Mouse (Mus musculus) layer of hippocampus, adult 11-12 months (tissue): ENCODE measurements around the gene Usp39.
A peak's percentile ranks its signal among the peaks of the same experiment; 100 is the strongest.

Experiments
- DNase-seq: peaks from one replicate; pipeline ENCODE4 v3.0.0; 2022; ENCODE audit warnings: low spot score

Gene Usp39

DNA sequence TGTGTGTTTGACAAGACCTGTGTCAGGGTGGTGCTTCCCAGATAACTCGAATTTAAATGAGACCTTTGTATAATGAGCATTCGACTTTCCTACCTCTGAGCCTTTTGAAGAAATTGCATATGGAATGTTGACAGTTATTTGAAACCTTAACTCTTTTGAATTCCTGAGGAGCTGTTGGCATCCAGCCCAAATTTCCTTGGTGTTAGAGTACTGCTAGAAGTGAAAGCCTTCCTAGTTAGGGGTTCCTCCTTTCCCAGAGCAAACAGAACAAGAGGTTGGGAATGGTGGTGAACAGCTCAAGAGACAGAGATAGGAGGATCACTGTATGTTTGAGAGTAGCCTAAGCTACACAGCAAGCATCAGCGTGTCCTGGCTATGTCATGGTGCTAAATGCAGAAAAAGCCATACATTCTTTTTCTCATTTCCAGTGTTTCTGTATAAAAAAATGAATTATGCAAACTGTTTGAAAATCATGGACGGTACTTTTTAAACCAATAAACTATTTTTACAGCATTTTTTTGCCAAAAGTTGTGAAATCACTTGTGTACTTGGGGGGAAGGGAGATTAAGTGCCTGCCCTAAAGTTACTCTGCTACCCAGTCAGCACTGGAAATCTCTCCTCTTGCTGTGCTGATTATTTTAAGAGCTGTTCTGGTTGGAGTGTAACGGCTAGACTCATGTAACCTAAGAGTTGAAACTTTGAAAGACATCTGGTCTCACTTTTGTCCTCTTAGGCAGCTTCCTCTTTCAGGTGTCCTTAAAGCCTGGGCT lies 7.8 kb upstream of the Usp39 start:
- DNase-seq, result no peak

DNA sequence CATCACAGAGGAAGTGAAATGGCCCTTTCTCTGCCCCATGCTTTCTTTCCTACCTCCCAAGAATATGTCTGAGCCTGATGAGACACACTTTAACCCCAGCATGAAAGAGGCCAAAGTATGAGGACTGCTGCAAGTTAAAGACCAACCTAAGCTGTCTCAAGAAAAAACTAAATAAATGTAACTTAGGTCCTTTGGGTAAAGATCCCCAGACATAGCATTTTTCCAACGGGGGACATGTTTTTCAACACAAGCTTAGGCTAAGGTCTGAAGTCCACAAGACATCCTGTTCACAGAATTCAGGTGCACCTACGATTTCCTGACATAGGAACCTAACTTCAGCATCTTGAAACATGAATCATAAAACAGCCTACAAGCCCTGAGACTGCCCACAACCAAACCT lies 5.2 kb upstream of the Usp39 start:
- no peak for DNase-seq

DNA sequence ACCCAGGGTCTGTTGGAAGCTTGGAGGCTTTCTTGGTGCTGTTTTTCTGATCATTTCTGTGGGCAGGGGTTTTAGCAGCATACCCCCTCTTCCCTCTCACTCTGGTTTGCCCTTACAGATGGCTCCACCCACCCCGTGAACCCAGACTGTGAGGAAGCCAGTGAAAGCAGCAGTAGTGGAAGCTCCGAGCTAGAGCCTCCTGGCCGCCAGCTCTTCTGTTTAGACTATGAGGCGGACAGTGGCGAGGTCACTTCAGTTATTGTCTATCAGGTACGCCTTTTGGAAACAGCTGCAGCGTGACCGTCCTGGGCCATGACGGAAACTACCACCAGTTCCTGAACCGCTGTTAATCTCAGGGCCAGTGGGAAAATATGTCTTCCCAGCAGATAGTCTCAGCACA lies 3.4 kb upstream of the Usp39 start:
- no peak for DNase-seq

DNA sequence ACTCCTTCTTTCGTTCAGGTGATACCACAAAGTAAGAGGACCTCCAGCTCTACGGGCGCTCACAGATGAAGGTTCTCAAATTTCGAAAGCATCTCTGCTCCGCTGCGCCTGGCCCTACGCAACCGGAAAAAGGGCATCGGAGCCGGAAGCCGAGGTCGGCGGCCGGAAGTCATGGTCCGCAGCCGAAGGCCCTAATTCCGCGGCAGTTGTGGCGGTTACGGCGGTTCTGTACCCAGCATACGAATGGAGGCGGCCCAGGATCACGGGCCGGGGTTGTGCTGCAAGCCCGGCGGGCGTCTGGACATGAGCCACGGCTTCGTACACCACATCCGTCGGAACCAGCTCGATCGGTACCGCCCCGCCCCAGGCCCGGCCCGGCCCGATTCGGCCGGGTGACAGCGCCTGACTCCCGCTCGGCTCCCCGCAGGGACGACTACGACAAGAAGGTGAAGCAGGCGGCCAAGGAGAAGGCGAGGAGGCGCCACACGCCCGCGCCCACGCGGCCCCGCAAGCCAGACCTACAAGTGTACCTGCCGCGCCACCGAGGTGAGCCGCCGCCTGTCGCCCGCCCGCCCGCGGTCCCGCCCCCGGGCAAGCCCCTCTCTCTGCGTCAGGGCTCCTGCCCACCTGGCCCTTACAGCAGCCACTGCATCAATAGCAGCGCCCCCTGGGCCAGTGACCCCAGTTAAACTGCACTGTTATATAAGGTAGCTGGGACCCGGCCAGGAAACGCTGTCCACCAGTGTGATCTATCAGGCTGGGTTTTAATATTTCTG lies 2.4 kb upstream of the Usp39 start, which contains the start of gene 0610030E20Rik:
TSS of gene 0610030E20Rik (plus strand) at position 152 of the 776 bp plus-strand sequence.
- DNase-seq, result peak; percentile 76

DNA sequence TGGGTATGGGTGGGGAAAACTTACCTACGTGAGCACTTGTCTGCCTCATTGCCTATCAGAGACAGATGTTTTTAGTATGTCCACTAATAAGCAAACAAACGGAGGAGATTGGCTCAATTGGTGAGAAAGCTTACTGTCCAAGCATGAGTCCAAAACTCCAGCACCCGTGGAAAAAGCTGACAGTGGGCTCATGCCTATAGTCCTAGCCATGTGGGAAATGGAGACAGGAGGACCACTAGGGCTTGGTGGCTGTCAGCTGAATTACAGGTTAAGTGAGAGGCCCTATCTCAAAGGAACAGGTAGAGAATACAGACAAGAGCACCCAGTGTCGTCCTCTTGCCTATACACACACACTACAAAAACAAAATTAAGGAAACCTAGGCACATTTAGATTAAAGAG lies 1.3 kb upstream of the Usp39 start:
- no peak for DNase-seq

DNA sequence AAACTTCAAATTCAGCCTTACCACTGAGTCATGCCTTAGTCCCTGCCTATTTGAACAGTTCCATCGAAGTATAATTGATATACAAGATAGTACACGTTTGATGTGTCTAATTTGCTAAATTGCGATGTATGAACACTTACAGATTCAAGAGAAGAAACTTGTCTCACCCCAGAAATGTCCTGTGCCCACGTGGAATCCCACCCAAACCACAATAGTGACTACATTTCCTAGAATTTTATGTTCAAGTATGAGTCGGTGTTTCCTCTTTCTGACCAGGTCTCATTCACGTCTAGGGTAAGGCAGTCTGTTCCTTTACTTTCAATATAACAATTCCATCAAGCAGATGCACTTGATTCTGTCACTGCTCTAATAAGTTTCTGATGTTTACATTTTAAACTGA lies 649 bp upstream of the Usp39 start:
- DNase-seq, result no peak

DNA sequence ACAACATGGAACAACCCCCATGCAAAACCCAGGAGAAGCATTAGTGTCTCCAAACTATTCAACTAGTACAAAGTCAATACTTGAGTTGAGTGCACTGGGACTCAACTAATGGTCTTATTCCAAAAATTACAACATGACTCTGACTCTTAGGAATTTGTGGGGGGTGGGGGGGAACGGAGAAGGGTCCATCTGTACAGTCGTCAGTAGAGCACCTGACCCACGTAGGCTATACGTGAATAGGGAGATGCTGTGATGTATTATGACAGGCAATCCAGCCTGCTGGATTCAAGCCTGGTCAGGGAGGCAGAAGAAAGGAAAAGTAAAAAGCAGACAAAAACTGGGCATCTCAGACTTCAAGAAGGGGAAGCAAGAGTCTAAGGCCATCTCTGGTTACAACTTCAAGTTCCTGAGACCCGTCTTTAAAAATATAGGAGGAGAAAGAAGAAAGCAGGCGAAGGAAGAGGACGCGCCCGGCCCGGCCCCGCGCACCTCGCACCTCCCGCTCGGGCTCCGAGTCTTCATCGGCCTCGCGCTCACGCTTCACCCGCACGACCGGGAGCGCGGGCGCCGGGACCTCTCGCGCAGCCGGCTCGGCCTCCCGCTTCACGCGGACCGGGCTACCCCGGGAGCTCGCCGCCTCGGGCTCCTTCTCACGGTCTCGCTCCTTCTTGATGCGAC lies 449 bp downstream of the Usp39 start:
- no peak for DNase-seq

DNA sequence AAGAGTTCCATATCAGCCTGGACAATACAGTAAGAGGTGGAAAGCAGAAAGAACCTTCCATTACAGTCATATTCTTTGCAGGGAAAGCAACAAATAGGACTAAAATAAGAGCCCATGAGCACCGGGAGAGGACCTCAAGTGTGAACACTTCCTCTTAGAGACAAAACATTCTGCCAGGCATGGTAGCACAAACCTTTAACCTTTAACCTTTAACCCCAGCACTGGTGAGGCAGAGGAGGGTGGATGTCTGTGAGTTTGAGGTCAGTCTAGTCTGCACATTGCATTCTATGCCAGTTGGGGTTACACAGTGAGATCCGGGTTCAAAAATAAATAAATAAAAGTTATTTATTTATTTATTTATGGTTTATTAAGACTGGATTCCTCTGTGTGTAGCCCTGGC lies 4.5 kb downstream of the Usp39 start:
- DNase-seq, result no peak

DNA sequence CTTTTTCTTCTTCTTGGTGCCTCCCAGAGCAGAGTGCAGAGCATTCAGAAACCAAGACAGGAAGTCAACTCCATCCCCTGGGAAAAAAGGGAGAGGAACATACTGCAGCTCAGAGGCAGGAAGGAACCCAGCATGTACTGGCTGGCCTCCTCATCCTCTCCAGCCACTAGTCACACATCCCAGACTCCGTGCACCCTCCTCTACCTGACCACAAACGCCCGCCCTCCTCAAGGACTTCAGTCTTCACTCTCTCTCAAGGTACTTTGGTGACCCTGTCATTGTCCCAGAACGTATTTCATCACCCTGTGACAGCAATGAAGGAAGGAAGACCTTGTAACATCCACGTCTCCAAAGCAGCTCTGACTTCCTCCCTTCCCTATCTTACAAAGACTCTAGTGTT lies 11.9 kb downstream of the Usp39 start:
- no peak for DNase-seq

DNA sequence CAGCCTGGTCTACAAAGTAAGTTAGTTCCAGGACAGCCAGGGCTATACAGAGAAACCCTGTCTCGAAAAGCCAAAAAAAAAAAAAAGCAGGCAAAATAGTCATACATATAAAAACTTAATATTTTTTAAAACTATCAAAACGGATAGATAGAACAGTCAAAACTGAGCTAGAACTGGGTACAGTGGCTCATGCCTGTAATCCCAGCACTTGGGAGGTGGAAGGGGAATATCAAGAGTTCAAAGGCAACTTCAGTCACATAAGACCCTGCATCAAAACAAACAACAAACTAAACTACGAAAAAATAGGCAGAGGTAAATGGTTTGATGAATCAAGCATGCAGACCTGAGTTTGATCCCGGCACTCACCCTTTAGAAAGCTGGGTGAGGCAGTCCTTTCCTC lies 14.9 kb downstream of the Usp39 start:
- DNase-seq, result no peak

DNA sequence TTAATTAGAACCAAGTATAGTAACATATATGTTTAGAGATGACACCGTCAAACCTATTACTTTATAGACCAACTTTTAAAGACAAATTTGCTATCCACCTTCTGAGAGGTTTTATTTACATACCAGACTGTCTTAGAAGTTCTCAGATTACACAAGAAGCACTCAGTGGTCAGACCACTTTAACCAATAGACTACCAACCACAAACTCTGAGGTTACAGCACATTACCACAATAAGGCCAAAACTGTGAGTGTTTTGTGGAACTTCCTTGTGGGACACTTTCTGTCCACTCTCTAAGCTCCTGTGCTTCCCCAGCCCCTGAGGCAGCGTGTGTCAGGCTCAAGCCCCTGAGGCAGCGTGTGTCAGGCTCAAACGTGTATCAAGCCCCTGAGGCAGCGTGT lies 16.0 kb downstream of the Usp39 start:
- DNase-seq, result no peak

DNA sequence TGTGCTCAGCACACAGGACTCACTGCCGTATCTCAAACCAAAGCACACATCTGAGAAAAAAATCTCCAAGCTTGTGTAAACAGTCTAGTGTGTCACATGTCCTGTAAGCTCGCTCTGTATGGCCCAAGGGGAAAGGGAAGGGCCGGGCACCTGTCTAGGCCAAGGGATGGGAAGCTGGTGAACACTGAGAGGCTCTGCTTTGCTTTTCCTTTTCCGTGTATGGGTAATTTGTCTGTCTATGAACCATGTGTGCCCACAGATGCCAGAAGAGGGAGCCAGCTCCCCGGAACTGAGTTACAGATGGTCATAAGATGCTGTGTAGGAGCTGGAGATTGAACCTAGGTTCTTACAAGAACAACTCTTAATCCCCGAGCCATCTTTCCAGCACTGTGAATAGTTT lies 18.7 kb downstream of the Usp39 start:
- DNase-seq, result peak; percentile 63

DNA sequence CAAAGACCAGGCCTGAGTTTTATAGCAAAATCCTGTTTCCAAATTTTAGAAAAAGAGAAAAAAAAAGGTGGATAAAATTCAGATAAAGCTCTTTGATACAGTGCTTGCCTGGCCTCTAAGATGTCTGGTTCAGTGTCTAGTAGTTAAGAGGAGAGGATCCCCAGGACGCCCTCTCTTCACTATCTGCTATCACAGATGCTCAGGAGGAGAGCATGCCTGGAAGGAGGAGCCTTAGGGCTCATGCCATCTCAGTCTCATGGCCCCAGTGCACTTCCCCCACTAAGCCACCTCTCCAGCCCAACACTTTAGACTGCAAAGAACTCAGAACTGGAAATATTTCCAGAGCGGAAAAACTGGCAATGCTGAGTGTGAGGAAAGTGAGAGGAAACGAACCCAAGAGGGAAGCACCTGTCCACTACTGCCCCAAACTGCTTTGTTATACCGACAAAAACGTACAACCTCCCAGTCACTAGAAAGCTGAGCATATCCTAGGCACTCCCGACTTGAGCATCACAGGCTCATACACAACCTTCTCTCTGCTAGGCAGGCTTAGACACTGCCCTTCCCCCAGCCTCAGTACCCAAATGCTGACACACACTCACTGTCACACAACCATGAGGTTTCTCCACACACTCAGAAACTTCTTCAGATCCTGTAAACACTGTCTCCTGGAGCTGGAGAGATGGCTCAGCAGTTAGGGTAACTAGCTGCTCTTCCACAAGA lies 21.0 kb downstream of the Usp39 start:
- no peak for DNase-seq

DNA sequence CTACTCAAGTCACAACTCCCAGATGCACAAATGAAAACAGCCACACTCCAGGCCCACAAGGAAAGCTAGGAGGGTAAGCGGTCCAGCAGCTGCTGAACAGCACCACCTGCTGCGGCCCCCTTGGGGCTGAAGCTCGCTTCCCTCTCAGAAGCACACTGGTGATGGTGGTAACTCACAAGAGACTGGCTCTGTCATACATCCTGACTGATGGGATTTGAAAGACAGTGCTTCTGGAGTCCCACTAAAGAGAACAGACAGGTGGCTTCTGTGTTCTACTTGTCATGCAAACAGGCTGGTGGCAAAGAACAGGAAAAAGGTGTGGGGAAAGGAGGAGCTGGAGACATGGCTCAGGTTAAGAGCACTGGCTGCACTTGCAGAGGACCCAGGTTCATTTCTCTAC lies 22.0 kb downstream of the Usp39 start:
- no peak for DNase-seq

DNA sequence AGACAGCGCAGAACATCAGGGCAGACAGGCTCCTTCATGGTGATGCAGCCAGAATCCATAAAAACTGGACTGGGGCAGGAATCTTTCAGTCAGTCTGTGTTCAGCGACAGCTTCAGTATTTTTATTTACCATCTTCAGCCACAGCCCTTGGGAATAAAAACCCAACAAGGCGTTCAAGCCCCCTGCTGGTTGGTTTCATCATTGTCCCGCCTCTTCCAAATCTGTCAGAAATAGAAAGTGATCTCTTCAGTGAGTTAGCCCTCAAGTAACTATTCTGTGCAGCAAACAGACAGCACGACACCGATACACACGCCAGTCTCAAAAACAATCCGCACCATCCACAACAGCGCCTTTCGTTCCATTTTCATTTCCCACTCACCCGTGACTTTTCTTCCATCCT lies 26.0 kb downstream of the Usp39 start:
- DNase-seq, result peak; percentile 69

DNA sequence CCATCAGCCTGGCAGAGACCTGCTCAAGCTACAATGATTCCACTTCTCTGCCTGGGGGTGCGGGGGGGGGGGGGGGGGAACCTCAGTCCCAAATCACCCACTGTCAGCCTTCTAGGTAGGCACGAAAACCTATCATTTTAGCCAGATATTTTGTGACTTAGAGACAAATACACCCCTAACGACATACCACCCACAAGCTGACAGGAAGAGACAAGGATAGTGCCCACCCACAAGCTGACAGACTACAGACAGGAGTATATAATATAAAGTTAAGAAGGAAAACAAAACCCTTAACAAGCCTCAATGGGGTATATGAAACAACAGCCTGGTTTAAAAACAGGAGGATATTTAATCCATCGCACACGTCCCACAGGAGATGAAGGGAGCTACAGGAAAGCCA lies 26.5 kb downstream of the Usp39 start:
- DNase-seq, result no peak

DNA sequence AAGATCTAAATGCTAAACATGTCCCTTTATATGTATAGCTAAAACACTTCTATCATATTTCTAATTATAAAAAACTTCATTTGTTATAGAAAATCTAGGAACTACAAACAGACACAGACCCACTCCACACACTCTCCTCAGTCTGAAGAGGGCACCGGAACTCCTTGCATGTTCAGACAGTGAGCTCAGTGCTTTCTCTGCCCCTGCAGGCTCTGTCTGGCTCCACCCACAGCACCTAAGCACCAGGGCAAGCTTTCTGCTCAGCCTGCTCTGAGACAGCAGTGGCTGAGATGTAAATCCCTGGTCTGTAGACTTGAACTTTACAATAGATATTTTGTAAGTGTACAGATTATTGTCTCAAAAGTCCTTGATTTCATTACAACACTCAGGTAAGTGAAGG lies 28.9 kb downstream of the Usp39 start:
- DNase-seq, result no peak

DNA sequence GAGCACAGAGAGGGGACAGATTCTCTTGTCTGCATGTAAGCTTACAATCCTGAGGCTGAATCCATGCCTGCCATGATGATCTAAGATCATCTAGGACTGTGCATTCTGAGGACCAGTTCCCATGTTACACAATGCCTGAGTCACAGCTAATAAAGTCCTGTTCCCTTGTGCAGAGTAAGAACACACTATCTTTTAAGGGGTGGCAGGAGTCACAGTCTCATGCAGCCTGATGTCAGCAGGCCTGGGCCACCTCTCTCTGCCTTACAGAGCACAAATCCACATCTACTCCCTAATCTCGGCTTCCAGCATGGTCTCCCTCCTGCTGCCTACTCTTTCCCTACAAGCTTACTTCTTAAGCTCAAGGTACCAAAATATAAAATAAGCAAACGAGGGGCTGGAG lies 29.6 kb downstream of the Usp39 start:
- no peak for DNase-seq

DNA sequence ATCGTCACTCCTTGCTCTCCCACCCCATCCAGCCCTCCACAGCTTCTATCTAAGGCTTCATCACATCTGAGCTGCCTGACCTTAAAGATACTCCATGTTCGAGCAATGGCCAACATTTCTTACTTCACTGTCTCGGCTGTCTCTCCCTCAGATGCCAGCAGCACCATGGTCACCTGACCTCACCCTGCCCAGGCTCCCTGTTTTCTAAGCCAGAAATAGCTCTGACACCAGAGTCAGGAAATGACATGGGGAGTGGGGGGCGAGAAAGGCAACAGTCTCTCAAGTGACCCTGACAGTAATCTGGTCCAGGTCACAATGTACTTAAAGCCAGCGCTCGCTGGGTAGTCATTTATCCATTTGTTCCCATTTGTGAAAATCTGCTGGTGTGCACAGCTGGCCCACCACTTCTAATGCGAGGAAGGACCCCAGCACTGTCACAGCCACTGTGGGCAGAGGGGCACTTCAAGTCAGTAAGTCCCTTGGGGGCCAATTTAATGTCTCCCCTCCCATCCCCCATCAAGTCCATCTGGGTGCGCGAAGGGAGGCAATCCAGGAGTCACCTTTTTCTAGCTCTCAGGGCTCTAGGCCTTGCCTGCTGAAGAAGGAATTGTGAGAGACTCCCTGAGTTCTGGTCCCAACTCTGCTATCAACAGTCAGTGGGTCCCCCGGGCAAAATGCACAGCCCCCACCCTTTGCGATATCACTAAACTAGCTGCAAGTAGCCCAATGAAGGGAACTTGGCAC lies 31.7 kb downstream of the Usp39 start:
- no peak for DNase-seq

DNA sequence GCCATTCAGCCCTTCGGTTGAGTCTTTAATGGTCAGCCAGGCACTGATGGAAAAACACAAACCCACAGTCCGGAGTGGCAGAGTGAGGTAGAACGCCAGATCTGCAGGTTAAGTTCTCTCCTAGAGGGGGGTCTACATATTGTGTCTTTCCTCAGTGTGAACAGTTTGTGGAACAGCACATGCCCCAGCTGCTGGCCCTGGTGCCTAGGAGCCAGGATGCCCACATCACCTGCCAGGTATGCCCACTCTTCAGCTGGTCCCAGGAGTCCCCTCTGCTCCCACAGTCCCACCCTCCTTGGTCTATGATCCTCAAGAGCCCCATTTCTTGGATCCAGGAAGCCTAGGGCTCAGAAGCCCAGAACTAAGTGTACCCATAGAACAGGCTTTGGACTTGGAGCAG lies 32.8 kb downstream of the Usp39 start:
- DNase-seq, result no peak

DNA sequence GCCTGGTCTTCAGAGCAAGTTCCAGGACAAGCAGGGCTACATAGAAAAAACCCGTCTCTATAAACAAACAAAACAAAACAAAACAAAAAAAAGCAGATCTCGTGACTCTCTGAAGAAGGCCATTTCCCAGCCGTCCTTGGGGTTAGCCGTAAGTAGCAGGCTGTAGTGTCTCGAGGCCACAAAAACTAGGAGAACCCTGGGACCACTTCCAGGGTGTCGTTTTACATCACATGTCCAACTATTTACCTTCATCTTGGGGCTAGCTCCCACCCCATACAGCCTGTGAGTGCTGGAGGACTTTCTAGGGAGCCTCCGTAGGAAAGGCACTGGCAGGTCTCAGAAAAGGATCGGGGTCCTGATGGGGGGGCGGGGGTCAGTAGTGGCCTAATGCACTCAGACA lies 41.5 kb downstream of the Usp39 start:
- DNase-seq, result no peak
